Comparison of ENCODE assay signal across 15 mouse cellular contexts in genomic region chr1:78532184-78532800, GRCm38 (mm10). TPM values are rescaled to one million over a fixed set of nuclear protein-coding genes. Genes with fewer than 3 reads are reported as not detected.
DNase-seq lines count a peak whose midpoint lies in the region; ATAC-seq lines count a peak whose summit lies in the region.
"Had no signal": no experiment of that assay in that cellular context is flagged by ENCODE, and none has a peak within 500 bp of the region (broad histone marks: within the 10 kb centered on the region; RNA-seq: fewer than 3 reads in every experiment).

No protein-coding gene starts in this region.

- peak; percentile 70 for DNase-seq in adrenal gland, adult 2 months
- no peak for DNase-seq in adrenal gland, postnatal 4 days (ENCODE audit: low spot score in 2 of 2)
- DNase-seq in midbrain, embryonic 11.5 days (ENCODE audit: low spot score, missing footprints), result peak; percentile 57
- peak; percentile 67 for DNase-seq in gastrocnemius, postnatal 14 days
- peak; percentile 56 for DNase-seq in skeletal muscle tissue, adult 2 months (ENCODE audit: low read depth, low spot score)
- DNase-seq in retina, postnatal 1 day, result no peak
- DNase-seq: embryo, embryonic 11 days; kidney, postnatal 25 days had no signal

- H3K4me2 ChIP-seq in midbrain, embryonic 11.5 days, result no peak overlapping the region
- no peak overlapping the region for H3K4me2 ChIP-seq in midbrain, embryonic 15.5 days
- no peak overlapping the region for H3K4me2 ChIP-seq in kidney, embryonic 16.5 days (replicated peaks; ENCODE audit: low read depth, low read length)
- H3K4me2 ChIP-seq: midbrain, embryonic 12.5 days had no signal

- no peak for ATAC-seq in midbrain, embryonic 11.5 days (ENCODE audit: low FRiP score)
- ATAC-seq in midbrain, embryonic 15.5 days (replicated peaks), result no peak
- no peak for ATAC-seq in kidney, embryonic 16.5 days (ENCODE audit: low FRiP score, low TSS enrichment)
- ATAC-seq: Patski had no signal

- no peaks in the 10 kb centered on the region for H3K9me3 ChIP-seq in midbrain, embryonic 11.5 days (ENCODE audit: control insufficient read depth, low read length)
- no peaks in the 10 kb centered on the region for H3K9me3 ChIP-seq in midbrain, embryonic 15.5 days
- no peaks in the 10 kb centered on the region for H3K9me3 ChIP-seq in kidney, embryonic 16.5 days (ENCODE audit: low read length)
- H3K9me3 ChIP-seq: midbrain, embryonic 12.5 days had no signal

- H3K4me1 ChIP-seq in midbrain, embryonic 11.5 days (ENCODE audit: control insufficient read depth, insufficient read depth, low read length), result no peaks in the 10 kb centered on the region; the same call in 1 of the 2 replicates
- peaks cover 5% of the 10 kb centered on the region for H3K4me1 ChIP-seq in midbrain, embryonic 15.5 days
- H3K4me1 ChIP-seq in kidney, embryonic 16.5 days (ENCODE audit: insufficient read depth, low read length), result 0 out of 2 replicates have a peak, but pooled peaks cover 2% of the 10 kb centered on the region

- intact Hi-C loops in gastrocnemius, postnatal 14 days (cut with DNase I; ENCODE audit: low total_unique reads), result no loop called here

- H3K4me3 ChIP-seq in midbrain, embryonic 11.5 days (ENCODE audit: low read depth, low read length), result no peak overlapping the region
- H3K4me3 ChIP-seq in midbrain, embryonic 15.5 days, result no peak overlapping the region
- H3K4me3 ChIP-seq in kidney, embryonic 16.5 days (ENCODE audit: low read length), result no peak overlapping the region
- H3K4me3 ChIP-seq: midbrain, embryonic 12.5 days had no signal

- 87% methylated on average over 15 of the region's 15 CpGs for WGBS in midbrain, embryonic 11.5 days
- 83% methylated on average over 15 of the region's 15 CpGs for WGBS in midbrain, embryonic 15.5 days
- WGBS in kidney, embryonic 16.5 days, result 86% methylated on average over 15 of the region's 15 CpGs

- no peak overlapping the region for H3K27ac ChIP-seq in midbrain, embryonic 11.5 days (ENCODE audit: low read depth, low read length)
- no peak overlapping the region for H3K27ac ChIP-seq in midbrain, embryonic 15.5 days
- no peak overlapping the region for H3K27ac ChIP-seq in kidney, embryonic 16.5 days (ENCODE audit: low read length)
- H3K27ac ChIP-seq: midbrain, embryonic 12.5 days had no signal

- no peaks in the 10 kb centered on the region for H3K36me3 ChIP-seq in midbrain, embryonic 11.5 days (ENCODE audit: control insufficient read depth, insufficient read depth, low read length)
- no peaks in the 10 kb centered on the region for H3K36me3 ChIP-seq in midbrain, embryonic 15.5 days (replicated peaks)
- H3K36me3 ChIP-seq in kidney, embryonic 16.5 days (ENCODE audit: insufficient read depth, low read length), result no peaks in the 10 kb centered on the region
- H3K36me3 ChIP-seq: midbrain, embryonic 12.5 days had no signal

- H3K27me3 ChIP-seq in midbrain, embryonic 11.5 days (ENCODE audit: control insufficient read depth, insufficient read depth, low read length), result no peaks in the 10 kb centered on the region
- H3K27me3 ChIP-seq in midbrain, embryonic 15.5 days (replicated peaks), result no peaks in the 10 kb centered on the region
- no peaks in the 10 kb centered on the region for H3K27me3 ChIP-seq in kidney, embryonic 16.5 days (ENCODE audit: insufficient read depth, low read length)
- H3K27me3 ChIP-seq: Patski had no signal

- no peak overlapping the region for H3K9ac ChIP-seq in midbrain, embryonic 11.5 days (ENCODE audit: low read length)
- H3K9ac ChIP-seq in midbrain, embryonic 15.5 days, result no peak overlapping the region
- no peak overlapping the region for H3K9ac ChIP-seq in kidney, embryonic 16.5 days (replicated peaks; ENCODE audit: low read length)
- H3K9ac ChIP-seq: midbrain, embryonic 12.5 days had no signal

RNA-seq across cellular contexts. Expression of gene BC035947, which starts 20.3 kb away (rescaled TPM):
- under 1 TPM; 0.29 to 0.48 TPM for total RNA-seq in adrenal gland, adult 2 months (2021)
- polyA plus RNA-seq in adrenal gland, adult 2 months (2012; rRNA removed), result 0.06 and 0.08 TPM in 2 replicates
- under 1 TPM; 0.17 to 0.39 TPM for total RNA-seq in adrenal gland, postnatal 4 days (2021)
- 0.19 and 0.30 TPM in 2 replicates for polyA plus RNA-seq in midbrain, embryonic 11.5 days (2014; fragmentation: Nextera tagmentation; extraction: Ambion mirVana)
- 1.3 and 1.8 TPM in 2 replicates for polyA plus RNA-seq in midbrain, embryonic 15.5 days (2015; fragmentation: Nextera tagmentation; extraction: Ambion mirVana)
- total RNA-seq in gastrocnemius, postnatal 14 days (2021), result not detected
- polyA plus RNA-seq in kidney, embryonic 16.5 days (2015; fragmentation: Nextera tagmentation; extraction: Ambion mirVana), result 1.5 and 1.8 TPM in 2 replicates
- total RNA-seq: liver, adult 2 months; neutrophil, adult 5-6 weeks had no signal
- polyA plus RNA-seq: heart, postnatal 0 days; liver, adult 2 months; Patski had no signal

RNA-seq across cellular contexts. Expression of gene Mogat1, which starts 21.5 kb away (rescaled TPM):
- total RNA-seq in adrenal gland, adult 2 months (2021), result 1 to 10 TPM; 2.5 to 4.0 TPM
- polyA plus RNA-seq in adrenal gland, adult 2 months (2012; rRNA removed), result 8.7 and 14.6 TPM in 2 replicates
- total RNA-seq in adrenal gland, postnatal 4 days (2021), result under 1 TPM; 0.54 to 0.59 TPM
- not detected in 2 replicates for polyA plus RNA-seq in midbrain, embryonic 11.5 days (2014; fragmentation: Nextera tagmentation; extraction: Ambion mirVana)
- 0.40 and 0.80 TPM in 2 replicates for polyA plus RNA-seq in midbrain, embryonic 15.5 days (2015; fragmentation: Nextera tagmentation; extraction: Ambion mirVana)
- under 1 TPM in 1 of 2 experiments, not detected in 1; 0.64 TPM for total RNA-seq in gastrocnemius, postnatal 14 days (2021)
- 0.39 and 0.46 TPM in 2 replicates for polyA plus RNA-seq in kidney, embryonic 16.5 days (2015; fragmentation: Nextera tagmentation; extraction: Ambion mirVana)
- total RNA-seq: neutrophil, adult 5-6 weeks had no signal
- polyA plus RNA-seq: midbrain, embryonic 12.5 days; Patski had no signal

RNA-seq across cellular contexts. Expression of gene Farsb, which starts 43.6 kb away (rescaled TPM):
- total RNA-seq in adrenal gland, adult 2 months (2021), result 10 to 100 TPM; 76.1 to 77.6 TPM
- 3.5 and 4.4 TPM in 2 replicates for polyA plus RNA-seq in adrenal gland, adult 2 months (2012; rRNA removed)
- 10 to 100 TPM; 57.1 to 57.2 TPM for total RNA-seq in adrenal gland, postnatal 4 days (2021)
- polyA plus RNA-seq in midbrain, embryonic 11.5 days (2014; fragmentation: Nextera tagmentation; extraction: Ambion mirVana), result 154 and 164 TPM in 2 replicates
- polyA plus RNA-seq in midbrain, embryonic 15.5 days (2015; fragmentation: Nextera tagmentation; extraction: Ambion mirVana), result 149 and 154 TPM in 2 replicates
- total RNA-seq in gastrocnemius, postnatal 14 days (2021), result 10 to 100 TPM; 43.2 to 44.7 TPM
- polyA plus RNA-seq in kidney, embryonic 16.5 days (2015; fragmentation: Nextera tagmentation; extraction: Ambion mirVana), result 133 and 136 TPM in 2 replicates

Comparison
In these comparisons a context has a peak if more than half of its experiments do, and no peak if none do; other contexts are left out.
1. DNase-seq: peak in adrenal gland, adult 2 months (single experiment), midbrain, embryonic 11.5 days (single experiment), gastrocnemius, postnatal 14 days (single experiment) and skeletal muscle tissue, adult 2 months (single experiment); none in adrenal gland, postnatal 4 days (0 of 2) and retina, postnatal 1 day (single experiment).
2. RNA of gene Farsb, which starts 43.6 kb away (polyA plus RNA-seq): 154 to 164 TPM in midbrain, embryonic 11.5 days, 149 to 154 TPM in midbrain, embryonic 15.5 days and 133 to 136 TPM in kidney, embryonic 16.5 days; 3.5 to 4.4 TPM in adrenal gland, adult 2 months; every median in the first group is over 10 times any median in the second.